Mouse (Mus musculus) liver, embryonic 14.5 days (tissue): Measurements from ENCODE around the gene Prss56.

Experiments used
- CTCF ChIP-seq: IDR thresholded peaks from 2 replicates; pipeline ENCODE4 v1.5.1; 2016; ENCODE audit warnings: antibody characterized with exemption, low read depth, control low read depth
- EP300 ChIP-seq: IDR thresholded peaks from 2 replicates; pipeline ENCODE4 v1.6.1; 2016; ENCODE audit warnings: antibody characterized with exemption, low read depth

- TF ChIP-seq CTCF, result no peak
- no peak for TF ChIP-seq EP300
Observed at GRCm38 (mm10) chr1:87186261-87187036, 3.3 kb downstream of the Prss56 start.
